Mouse (Mus musculus): ENCODE results near the gene Oxgr1.

Oxgr1 gene

GRCm38 (mm10) chr14:119980698-119981235 is 61.5 kb downstream of the Oxgr1 start:
- no peak for ATAC-seq (ENCODE audit: low TSS enrichment)

Measured in frontal cortex, adult (tissue).